Mouse (Mus musculus): ENCODE results near the gene Tmem47. TPM values are rescaled to one million over a fixed set of nuclear protein-coding genes. Genes with fewer than 3 reads are reported as not detected.

Tmem47 gene
- polyA plus RNA-seq (2012; rRNA removed; ENCODE audit: low replicate concordance): 4.9 and 26.0 TPM in 2 replicates

GRCm38 (mm10) chrX:81070210-81070803 is at the start of gene Tmem47:
Tmem47 (plus strand) TSS chrX:81070698.

All from subcutaneous adipose tissue, adult 2 months (tissue).